Mouse (Mus musculus): ENCODE measurements around the gene Hc. TPM values are rescaled to one million over a fixed set of nuclear protein-coding genes. Genes with fewer than 3 reads are reported as not detected.

Gene Hc
- polyA plus RNA-seq, 1 experiment from 2014 or later: not detected

DNA sequence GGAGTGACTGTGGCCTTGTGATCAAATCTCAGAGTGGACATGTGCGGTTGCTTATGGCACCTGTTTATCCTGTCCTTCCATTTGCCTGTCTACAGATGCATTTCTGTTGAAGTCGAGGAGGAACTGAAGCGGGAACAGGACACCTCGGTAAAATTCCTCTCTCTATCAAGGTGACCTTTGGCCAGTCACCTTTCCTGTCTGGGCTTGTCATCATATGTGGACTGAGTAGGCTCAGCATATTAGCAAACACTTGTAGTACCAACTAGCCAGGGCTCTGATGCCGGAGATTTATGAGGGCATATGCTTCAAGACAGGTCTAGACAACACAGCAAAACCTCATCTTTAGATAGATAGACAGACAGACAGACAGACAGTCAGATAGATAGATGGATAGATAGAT, 982 bp downstream of the Hc start:
- no peak for TF ChIP-seq CTCF (IDR thresholded peaks at IDR 0.05)
- peaks cover 25% of the 10 kb centered on the region for H3K27me3 ChIP-seq
- ChIA-PET CTCF (interaction anchor here (1.2 kb wide), 1 partner anchor 14 kb away, joined by 3 read pairs; no protein-coding TSS in a partner anchor), POLR2A (no interaction called here)
- in situ Hi-C loops (cut with MboI; ENCODE audit: low pct_unique_long_range_greater_than_20kb): no loop called here
- DNase-seq (ENCODE audit: low read depth, low spot score): no peak
- ATAC-seq: no peak

DNA sequence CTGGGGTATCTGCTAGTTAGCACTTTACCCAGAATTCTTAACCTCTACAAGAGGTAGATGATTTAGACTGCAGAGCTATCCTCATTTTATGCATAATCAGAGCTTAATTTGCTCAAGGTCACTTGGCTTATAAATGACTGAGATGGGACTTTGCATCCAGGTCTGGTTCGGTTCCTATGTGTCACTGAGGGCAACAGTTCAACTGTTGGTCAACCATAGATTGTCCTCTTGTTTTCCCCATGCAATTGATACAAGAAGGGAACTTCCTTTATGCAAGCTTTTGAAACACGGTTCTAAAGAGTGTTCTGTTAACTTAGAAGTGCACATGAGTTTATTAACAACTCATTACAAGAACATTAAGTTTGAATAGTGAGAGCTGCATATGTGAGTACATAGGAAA, 2.9 kb downstream of the Hc start:
- ChIA-PET POLR2A (no interaction called here), CTCF (no interaction called here)
- ATAC-seq (no peak), DNase-seq (ENCODE audit: low read depth, low spot score) (no peak)
- no peak for TF ChIP-seq CTCF (IDR thresholded peaks at IDR 0.05)
- H3K27me3 ChIP-seq: peaks cover 24% of the 10 kb centered on the region
- in situ Hi-C loops (cut with MboI; ENCODE audit: low pct_unique_long_range_greater_than_20kb): no loop called here

DNA sequence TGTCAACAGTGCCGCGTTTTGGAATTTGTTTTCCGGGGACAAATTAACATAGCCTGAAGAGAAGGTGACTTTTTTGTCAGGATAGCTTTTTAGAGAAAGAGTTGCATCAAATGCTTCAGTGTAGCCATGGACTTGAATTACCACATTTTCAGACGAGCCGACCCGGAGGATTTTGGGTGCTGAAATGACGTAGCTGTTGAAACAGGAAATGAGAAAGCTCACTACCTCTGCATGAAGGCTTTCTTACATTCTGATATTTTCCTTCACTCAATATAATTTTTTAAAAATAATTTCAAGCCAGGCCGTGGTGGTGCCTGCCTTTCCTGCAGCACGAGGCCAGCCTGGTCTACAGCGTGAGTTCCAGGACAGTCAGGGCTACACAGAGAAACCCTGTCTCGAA, 4.0 kb downstream of the Hc start:
- ChIA-PET POLR2A (no interaction called here), CTCF (no interaction called here)
- H3K27me3 ChIP-seq: peaks cover 16% of the 10 kb centered on the region
- ATAC-seq (no peak), DNase-seq (ENCODE audit: low read depth, low spot score) (no peak)
- in situ Hi-C loops (cut with MboI; ENCODE audit: low pct_unique_long_range_greater_than_20kb): no loop called here
- no peak for TF ChIP-seq CTCF (IDR thresholded peaks at IDR 0.05)

DNA sequence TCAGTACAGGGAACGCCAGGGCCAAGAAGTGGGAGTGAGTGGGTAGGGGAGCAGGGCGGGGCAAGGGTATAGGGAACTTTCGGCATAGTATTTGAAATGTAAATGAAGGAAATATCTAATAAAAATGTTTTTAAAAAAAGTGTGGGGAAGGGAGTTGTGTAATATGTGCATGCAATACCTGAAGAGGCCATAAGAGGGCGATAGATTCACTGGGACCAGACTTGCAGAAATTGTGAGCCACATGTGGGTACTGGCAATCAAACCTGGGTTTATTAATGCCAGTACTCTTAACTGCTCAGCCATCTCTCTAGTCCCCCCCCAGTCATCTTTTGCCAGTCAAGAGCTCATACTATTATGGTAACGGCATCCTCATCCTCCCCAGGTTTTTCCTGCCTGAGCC, 12.4 kb downstream of the Hc start:
- peak; percentile 61 for TF ChIP-seq CTCF (IDR thresholded peaks at IDR 0.05)
- ATAC-seq: no peak
- DNase-seq (ENCODE audit: low read depth, low spot score): no peak
- CTCF ChIA-PET: interaction anchor here (2.4 kb wide), 1 partner anchor 60 kb away, joined by 9 read pairs; the partner anchor contains the start of gene Cntrl
- H3K27me3 ChIP-seq: peaks cover 7% of the 10 kb centered on the region
- POLR2A ChIA-PET: no interaction called here
- in situ Hi-C loops (cut with MboI; ENCODE audit: low pct_unique_long_range_greater_than_20kb): loop anchor here (5.0 to 25.0 kb wide), 2 partner anchors 58 to 313 kb away; partner anchors contain the start of genes 4930568D16Rik and Cntrl

DNA sequence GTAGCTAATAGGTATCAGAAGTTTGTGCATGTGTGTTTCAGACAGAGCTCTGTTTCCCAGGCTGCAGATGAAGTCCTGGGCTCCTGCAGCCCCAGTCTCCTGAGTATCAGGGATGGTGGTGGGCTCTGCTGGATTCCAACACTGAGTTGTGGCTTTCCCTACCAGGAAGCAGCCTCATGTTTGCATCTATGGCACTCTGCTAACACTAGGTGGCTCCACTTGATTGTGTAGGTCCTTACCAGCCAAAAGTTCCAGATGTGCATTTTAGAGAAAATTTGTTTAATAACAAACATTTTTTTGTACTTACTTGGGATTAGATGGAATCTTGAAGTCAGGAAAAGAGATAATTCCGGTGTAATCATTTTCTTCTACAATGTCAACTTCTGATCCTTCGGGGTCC, 16.3 kb downstream of the Hc start:
- ATAC-seq (no peak), DNase-seq (ENCODE audit: low read depth, low spot score) (no peak)
- TF ChIP-seq CTCF (IDR thresholded peaks at IDR 0.05): peak; percentile 73
- in situ Hi-C loops (cut with MboI; ENCODE audit: low pct_unique_long_range_greater_than_20kb): loop anchor here (5.0 to 25.0 kb wide), 2 partner anchors 62 to 317 kb away; partner anchors contain the start of genes 4930568D16Rik and Cntrl
- ChIA-PET POLR2A (interaction anchor here (1.4 kb wide), 1 partner anchor 64 kb away, joined by 4 read pairs; no protein-coding TSS in a partner anchor), CTCF (interaction anchor here (0.7 to 4.4 kb wide), 7 partner anchors 10 to 87 kb away, joined by 3 to 29 read pairs (median 3); partner anchors contain the start of gene Cntrl)
- H3K27me3 ChIP-seq: peaks cover 2% of the 10 kb centered on the region

DNA sequence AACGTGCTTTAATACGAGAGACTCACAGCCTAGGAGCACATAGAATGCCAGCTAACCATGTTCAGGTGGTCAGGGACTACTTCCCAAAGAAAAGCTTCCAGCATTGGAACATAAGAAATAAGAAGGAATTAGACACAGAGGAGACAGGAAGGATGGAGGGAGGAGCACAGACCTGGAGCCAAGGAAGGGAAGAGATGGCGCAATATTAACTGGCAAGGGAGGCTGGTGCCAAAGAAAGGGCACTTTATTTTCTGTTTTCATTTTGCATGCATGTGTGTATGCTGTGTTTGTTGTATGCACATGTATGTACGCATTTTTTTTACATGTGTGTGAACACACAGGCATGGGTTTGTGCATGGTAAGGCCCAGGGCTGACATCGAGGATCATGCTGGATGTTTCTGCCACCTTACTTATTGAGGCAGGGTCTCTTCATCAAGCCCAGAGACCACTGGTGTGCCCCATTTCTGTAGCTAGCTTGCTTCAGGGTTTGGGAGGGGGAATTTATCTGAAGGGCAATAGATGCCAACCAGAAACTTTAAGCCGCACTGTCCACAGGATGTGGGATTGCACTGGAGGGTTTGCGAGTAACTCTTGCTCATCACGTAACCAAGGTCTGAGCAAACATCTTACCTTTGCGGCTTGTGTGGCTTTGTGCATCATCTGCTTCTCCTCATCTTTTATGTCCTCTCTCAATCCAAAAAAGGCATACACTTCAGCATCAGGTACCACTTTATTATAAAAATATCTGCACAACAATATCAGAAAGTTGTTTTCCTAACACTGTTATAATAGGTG, 22.5 kb downstream of the Hc start:
- ATAC-seq: no peak
- in situ Hi-C loops (cut with MboI; ENCODE audit: low pct_unique_long_range_greater_than_20kb): loop anchor here (25.0 kb wide), 1 partner anchor 324 kb away; the partner anchor contains the start of gene 4930568D16Rik
- ChIA-PET CTCF (no interaction called here), POLR2A (no interaction called here)
- no peak for TF ChIP-seq CTCF (IDR thresholded peaks at IDR 0.05)
- peaks cover 7% of the 10 kb centered on the region for H3K27me3 ChIP-seq
- DNase-seq (ENCODE audit: low read depth, low spot score): no peak

DNA sequence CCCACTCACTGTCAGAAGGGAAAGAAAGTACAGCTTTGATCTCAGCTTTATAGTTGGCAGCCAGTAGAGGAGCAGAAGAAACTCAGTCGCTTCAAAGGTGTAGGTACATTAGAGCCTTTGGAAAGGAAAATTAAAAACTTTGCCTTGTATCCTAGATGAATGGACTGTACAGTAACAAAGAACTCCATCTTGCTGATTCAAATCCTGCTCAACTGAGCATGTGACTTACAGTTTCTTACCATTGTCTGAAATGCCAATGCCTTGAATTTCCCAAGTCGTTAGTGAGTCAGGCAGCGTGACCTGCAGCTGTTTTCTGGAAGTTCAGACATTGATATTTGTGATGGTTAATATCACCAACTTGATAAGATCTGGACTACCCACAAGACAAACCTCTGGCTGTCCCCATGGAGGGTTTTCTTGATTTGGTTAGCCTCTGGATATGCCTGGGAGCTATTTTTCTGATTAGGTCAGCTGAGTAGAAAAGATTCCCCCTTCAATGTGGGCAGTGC, 36.5 kb downstream of the Hc start:
- no peak for ATAC-seq
- in situ Hi-C loops (cut with MboI; ENCODE audit: low pct_unique_long_range_greater_than_20kb): loop anchor here (25.0 kb wide), 1 partner anchor 338 kb away; the partner anchor contains the start of gene 4930568D16Rik
- TF ChIP-seq CTCF (IDR thresholded peaks at IDR 0.05): no peak
- ChIA-PET POLR2A (no interaction called here), CTCF (no interaction called here)
- H3K27me3 ChIP-seq: peaks cover 9% of the 10 kb centered on the region
- no peak for DNase-seq (ENCODE audit: low read depth, low spot score)

DNA sequence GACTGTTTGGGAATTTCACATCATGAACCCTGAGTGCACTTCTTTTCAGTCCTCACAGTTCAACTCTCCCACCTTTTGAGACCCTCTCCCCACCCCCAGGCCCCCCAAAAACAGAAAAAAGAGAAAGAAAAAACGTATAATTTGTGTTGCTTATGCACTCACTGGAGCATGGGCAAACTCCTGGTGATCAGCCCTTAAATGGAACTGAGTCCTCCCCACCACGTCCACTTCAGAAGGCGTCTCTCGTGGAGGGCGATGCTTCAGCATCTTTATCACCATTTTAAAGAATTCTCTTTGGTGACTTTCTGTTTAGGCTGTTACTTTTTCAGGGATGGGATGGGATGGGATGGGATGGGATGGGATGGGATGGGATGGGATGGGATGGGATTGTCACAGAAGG, 39.4 kb downstream of the Hc start:
- ChIA-PET CTCF (no interaction called here), POLR2A (interaction anchor here (0.8 kb wide), 1 partner anchor 237 kb away, joined by 3 read pairs; no protein-coding TSS in a partner anchor)
- in situ Hi-C loops (cut with MboI; ENCODE audit: low pct_unique_long_range_greater_than_20kb): no loop called here
- DNase-seq (ENCODE audit: low read depth, low spot score) (no peak), ATAC-seq (no peak)
- TF ChIP-seq CTCF (IDR thresholded peaks at IDR 0.05): no peak
- peaks cover 21% of the 10 kb centered on the region for H3K27me3 ChIP-seq

DNA sequence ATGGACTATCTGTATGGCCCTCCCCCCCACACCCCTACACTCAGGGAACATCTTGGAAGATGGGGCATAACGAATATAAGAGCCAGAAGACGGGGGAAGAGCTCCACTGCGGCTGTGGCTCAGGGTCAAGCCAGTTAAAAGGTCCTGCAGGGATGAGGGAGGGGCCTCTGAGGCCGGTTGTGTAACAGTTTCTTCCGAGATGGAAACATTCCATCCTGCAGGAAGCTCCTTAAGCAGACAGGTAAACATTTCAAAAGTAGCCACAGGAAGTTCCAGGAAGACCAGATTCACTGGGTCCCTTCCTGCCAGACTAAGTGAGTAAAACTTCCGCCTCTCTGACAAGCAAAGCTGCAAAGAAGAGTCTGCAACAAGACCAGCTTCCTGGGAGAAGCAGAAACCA, 45.4 kb downstream of the Hc start:
- no peak for TF ChIP-seq CTCF (IDR thresholded peaks at IDR 0.05)
- peaks cover 42% of the 10 kb centered on the region for H3K27me3 ChIP-seq
- DNase-seq (ENCODE audit: low read depth, low spot score) (no peak), ATAC-seq (no peak)
- in situ Hi-C loops (cut with MboI; ENCODE audit: low pct_unique_long_range_greater_than_20kb): no loop called here
- CTCF ChIA-PET: interaction anchor here (1.2 kb wide), 1 partner anchor 29 kb away, joined by 4 read pairs; no protein-coding TSS in a partner anchor
- POLR2A ChIA-PET: no interaction called here

DNA sequence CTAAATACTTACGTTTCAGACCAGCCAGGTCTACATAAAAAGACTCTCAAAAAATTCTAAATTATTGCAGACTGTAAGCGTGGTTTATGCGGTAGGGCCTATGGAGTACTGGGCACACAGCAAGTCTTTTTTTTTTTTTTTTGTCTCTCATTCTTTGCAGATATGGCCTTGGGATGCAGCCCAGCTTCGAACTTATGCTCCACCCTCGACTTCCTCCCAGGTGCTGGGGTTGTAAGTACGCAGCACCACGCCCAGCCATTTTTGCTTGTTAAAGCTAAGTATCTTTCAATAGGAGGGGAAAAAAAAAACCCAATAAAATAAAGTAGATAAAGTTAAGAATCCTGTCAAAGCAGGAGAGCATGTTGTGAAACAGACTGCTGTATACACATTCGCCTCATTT, 49.6 kb downstream of the Hc start:
- ChIA-PET CTCF (no interaction called here), POLR2A (no interaction called here)
- DNase-seq (ENCODE audit: low read depth, low spot score) (no peak), ATAC-seq (no peak)
- in situ Hi-C loops (cut with MboI; ENCODE audit: low pct_unique_long_range_greater_than_20kb): no loop called here
- no peak for TF ChIP-seq CTCF (IDR thresholded peaks at IDR 0.05)
- peaks cover 35% of the 10 kb centered on the region for H3K27me3 ChIP-seq

DNA sequence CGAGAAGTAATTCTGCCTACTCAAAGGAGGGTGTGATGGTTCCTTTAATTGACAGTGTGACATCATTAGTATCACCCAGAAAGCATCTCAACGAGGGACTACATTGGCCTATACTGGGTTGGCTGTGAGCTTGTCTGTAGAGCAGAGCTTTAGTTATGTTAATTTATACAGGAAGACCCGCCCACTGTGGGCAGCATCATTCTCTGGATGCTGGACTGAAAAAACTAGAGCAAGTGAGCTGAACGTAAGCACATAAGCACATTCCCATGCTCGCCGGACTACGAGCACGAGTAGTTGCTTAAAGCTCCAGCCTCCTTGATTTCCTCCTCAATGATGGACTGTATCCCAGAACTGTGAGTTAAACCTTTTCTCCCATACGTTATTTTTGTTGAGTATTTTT, 62.3 kb downstream of the Hc start:
- in situ Hi-C loops (cut with MboI; ENCODE audit: low pct_unique_long_range_greater_than_20kb): no loop called here
- no peak for ATAC-seq
- ChIA-PET CTCF (no interaction called here), POLR2A (no interaction called here)
- DNase-seq (ENCODE audit: low read depth, low spot score): no peak
- peaks cover 45% of the 10 kb centered on the region for H3K27me3 ChIP-seq
- no peak for TF ChIP-seq CTCF (IDR thresholded peaks at IDR 0.05)

All from Patski (cell line).